Mouse (Mus musculus): ENCODE measurements around the gene Fgf18. TPM values are rescaled to one million over a fixed set of nuclear protein-coding genes. Genes with fewer than 3 reads are reported as not detected.

The Fgf18 gene
- polyA plus RNA-seq, 1 experiment: 0.62 TPM

DNA sequence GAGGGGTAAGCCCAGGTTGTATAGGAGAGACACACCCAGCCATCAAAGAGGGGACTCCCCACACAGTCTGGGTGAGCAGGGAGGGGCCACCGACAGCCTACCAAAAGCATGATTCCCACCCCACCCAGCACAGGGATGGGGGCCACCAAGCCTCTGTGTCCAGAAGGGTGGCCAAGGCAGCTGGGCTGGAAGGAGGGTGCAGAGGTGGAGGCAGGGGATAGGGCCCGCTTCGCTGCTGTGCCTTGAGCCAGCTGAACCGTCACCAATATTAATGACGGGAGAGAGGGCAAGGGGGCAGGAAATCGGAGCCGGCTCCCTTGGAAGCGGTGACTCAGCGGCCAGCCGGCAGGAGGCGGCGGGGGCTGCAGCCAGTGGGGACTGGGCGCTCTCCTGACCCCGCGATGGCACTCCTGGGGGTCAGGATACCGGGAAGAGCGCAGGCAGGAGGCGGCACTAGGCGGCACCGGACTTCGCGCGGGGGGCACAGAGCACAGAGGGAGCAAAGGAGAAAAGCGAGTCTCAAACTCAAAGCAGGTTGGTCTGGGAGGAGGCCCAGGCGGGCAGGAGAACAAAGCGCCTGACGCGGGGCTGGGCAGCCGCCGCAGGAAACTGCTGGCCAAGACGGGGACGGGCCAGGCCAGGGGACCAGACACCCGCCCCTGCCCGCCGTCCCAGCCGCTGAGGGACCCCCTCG, 24.5 kb downstream of the Fgf18 start:
- no peaks in the 10 kb centered on the region for H3K36me3 ChIP-seq (ENCODE audit: control insufficient read depth, insufficient read depth, low read length)
- peaks cover 1% of the 10 kb centered on the region; the same call in 1 of the 2 replicates for H3K27me3 ChIP-seq (ENCODE audit: control insufficient read depth, insufficient read depth, low read length)
- H3K4me1 ChIP-seq (ENCODE audit: control insufficient read depth, insufficient read depth, insufficient read length): peaks cover 2% of the 10 kb centered on the region
- H3K4me3 ChIP-seq (ENCODE audit: extremely low read depth, insufficient read depth, insufficient read length): no peak overlapping the region
- no peak overlapping the region for H3K27ac ChIP-seq (ENCODE audit: insufficient read depth, low read length)
- DNase-seq (ENCODE audit: low read depth in 1 of 2, low spot score in 2 of 2): no peak
- TF ChIP-seq CTCF (IDR thresholded peaks at IDR 0.05; ENCODE audit: extremely low read depth, insufficient read depth, insufficient read length, insufficient replicate concordance): no peak
- no peak for TF ChIP-seq POLR2A (IDR thresholded peaks at IDR 0.05; ENCODE audit: low read depth, low read length)
- WGBS: 7% methylated on average over 37 of the region's 37 CpGs

DNA sequence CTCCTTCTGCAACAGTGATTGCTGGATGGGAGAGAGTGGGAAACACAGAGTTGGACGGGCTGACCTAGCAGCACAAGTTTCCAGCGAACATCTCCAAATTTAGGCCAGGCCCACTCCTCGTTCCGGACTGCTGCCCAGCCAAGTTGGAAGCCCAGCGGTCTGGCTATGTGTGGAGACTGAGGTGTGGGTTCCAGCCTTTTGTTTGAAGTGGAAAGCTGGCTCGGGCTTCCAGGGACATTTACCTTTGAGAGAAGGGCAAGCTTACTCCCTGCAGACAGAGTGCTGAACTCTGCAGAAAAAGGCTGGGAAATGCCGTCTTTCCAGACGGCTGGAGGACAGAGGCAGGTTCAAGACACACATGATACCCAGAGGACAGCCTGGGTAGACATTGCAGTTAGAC, 27.6 kb downstream of the Fgf18 start:
- TF ChIP-seq POLR2A (IDR thresholded peaks at IDR 0.05; ENCODE audit: low read depth, low read length): no peak
- TF ChIP-seq CTCF (IDR thresholded peaks at IDR 0.05; ENCODE audit: extremely low read depth, insufficient read depth, insufficient read length, insufficient replicate concordance): no peak
- H3K27me3 ChIP-seq (ENCODE audit: control insufficient read depth, insufficient read depth, low read length): peaks cover 1% of the 10 kb centered on the region; the same call in 1 of the 2 replicates
- WGBS: 82% methylated on average over 8 of the region's 8 CpGs
- H3K27ac ChIP-seq (ENCODE audit: insufficient read depth, low read length): no peak overlapping the region
- no peak overlapping the region for H3K4me3 ChIP-seq (ENCODE audit: extremely low read depth, insufficient read depth, insufficient read length)
- no peaks in the 10 kb centered on the region; the same call in 1 of the 2 replicates for H3K4me1 ChIP-seq (ENCODE audit: control insufficient read depth, insufficient read depth, insufficient read length)
- no peaks in the 10 kb centered on the region for H3K36me3 ChIP-seq (ENCODE audit: control insufficient read depth, insufficient read depth, low read length)
- no peak for DNase-seq (ENCODE audit: low read depth in 1 of 2, low spot score in 2 of 2)

DNA sequence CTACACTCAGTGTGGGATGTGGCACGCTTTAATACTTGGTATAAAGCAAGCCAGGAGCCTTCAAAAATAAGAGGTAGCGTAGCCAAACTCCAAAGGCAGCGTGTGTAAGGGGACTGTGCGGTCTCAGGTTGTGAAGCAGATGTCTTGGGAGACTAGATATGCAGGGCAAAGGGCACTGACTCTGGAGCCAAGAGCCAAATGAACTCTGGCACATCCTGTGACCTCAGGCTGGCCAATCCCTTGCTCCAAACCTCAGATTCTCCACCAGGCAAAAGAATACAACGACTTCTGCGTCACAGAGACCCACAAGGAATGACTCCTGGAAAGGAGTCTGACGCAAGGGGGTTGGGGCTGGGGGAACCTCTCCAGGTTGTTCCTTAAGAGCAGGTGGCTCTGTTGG, 28.1 kb downstream of the Fgf18 start:
- H3K27ac ChIP-seq (ENCODE audit: insufficient read depth, low read length): no peak overlapping the region
- H3K27me3 ChIP-seq (ENCODE audit: control insufficient read depth, insufficient read depth, low read length): peaks cover 1% of the 10 kb centered on the region; the same call in 1 of the 2 replicates
- no peaks in the 10 kb centered on the region for H3K36me3 ChIP-seq (ENCODE audit: control insufficient read depth, insufficient read depth, low read length)
- no peak for DNase-seq (ENCODE audit: low read depth in 1 of 2, low spot score in 2 of 2)
- H3K4me1 ChIP-seq (ENCODE audit: control insufficient read depth, insufficient read depth, insufficient read length): no peaks in the 10 kb centered on the region; the same call in 1 of the 2 replicates
- TF ChIP-seq POLR2A (IDR thresholded peaks at IDR 0.05; ENCODE audit: low read depth, low read length): no peak
- no peak for TF ChIP-seq CTCF (IDR thresholded peaks at IDR 0.05; ENCODE audit: extremely low read depth, insufficient read depth, insufficient read length, insufficient replicate concordance)
- H3K4me3 ChIP-seq (ENCODE audit: extremely low read depth, insufficient read depth, insufficient read length): no peak overlapping the region
- 83% methylated on average over 7 of the region's 7 CpGs for WGBS

DNA sequence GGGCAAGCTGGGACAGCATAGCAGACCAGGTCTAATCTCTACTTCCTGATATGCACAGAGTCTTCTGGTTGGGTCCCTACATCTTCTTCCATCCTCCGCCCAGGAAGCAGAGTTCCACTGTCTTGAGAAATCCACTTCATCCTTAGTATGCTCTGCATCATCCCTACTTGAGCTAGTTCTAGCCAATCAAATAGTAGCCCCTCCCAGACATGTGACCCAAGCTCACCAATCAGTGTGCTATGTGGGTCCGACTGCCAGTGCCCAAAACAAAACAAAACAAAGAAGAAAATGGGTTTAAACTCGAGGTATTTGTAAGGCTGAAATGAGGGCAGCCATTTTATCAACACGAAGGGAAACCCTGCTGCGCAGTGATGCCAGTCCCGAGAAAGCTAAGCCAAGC, 28.7 kb downstream of the Fgf18 start:
- peaks cover 1% of the 10 kb centered on the region; the same call in 1 of the 2 replicates for H3K27me3 ChIP-seq (ENCODE audit: control insufficient read depth, insufficient read depth, low read length)
- H3K4me3 ChIP-seq (ENCODE audit: extremely low read depth, insufficient read depth, insufficient read length): no peak overlapping the region
- no peak overlapping the region for H3K27ac ChIP-seq (ENCODE audit: insufficient read depth, low read length)
- H3K36me3 ChIP-seq (ENCODE audit: control insufficient read depth, insufficient read depth, low read length): no peaks in the 10 kb centered on the region
- H3K4me1 ChIP-seq (ENCODE audit: control insufficient read depth, insufficient read depth, insufficient read length): no peaks in the 10 kb centered on the region; the same call in 1 of the 2 replicates
- TF ChIP-seq CTCF (IDR thresholded peaks at IDR 0.05; ENCODE audit: extremely low read depth, insufficient read depth, insufficient read length, insufficient replicate concordance) (no peak), POLR2A (IDR thresholded peaks at IDR 0.05; ENCODE audit: low read depth, low read length) (no peak)
- DNase-seq (ENCODE audit: low read depth in 1 of 2, low spot score in 2 of 2): no peak
- 76% methylated on average over 6 of the region's 6 CpGs for WGBS

DNA sequence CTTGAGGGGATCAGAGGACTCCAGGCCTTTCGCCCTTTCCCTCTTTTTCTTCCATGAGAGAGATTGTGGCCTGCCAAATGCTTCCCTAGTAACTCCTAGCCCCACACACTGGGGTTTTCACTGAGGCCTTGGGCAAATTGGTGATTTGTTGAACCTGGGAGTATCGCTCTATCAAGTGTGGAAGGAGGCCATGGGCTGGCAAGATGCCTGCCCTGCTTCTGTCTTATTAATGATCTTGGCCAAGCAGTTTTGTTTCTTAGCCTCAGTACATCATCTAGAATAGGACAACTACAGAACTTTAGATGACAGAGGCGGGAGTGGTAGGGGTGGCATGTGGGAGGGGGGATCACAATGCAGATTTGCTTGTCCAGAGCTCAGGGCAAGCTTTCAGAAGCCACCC, 31.4 kb downstream of the Fgf18 start:
- WGBS: 87% methylated on average over 3 of the region's 3 CpGs
- Histone ChIP-seq H3K27ac (ENCODE audit: insufficient read depth, low read length) (no peak overlapping the region), H3K36me3 (ENCODE audit: control insufficient read depth, insufficient read depth, low read length) (no peaks in the 10 kb centered on the region), H3K4me1 (ENCODE audit: control insufficient read depth, insufficient read depth, insufficient read length) (no peaks in the 10 kb centered on the region), H3K4me3 (ENCODE audit: extremely low read depth, insufficient read depth, insufficient read length) (no peak overlapping the region), H3K27me3 (ENCODE audit: control insufficient read depth, insufficient read depth, low read length) (no peaks in the 10 kb centered on the region)
- TF ChIP-seq CTCF (IDR thresholded peaks at IDR 0.05; ENCODE audit: extremely low read depth, insufficient read depth, insufficient read length, insufficient replicate concordance): no peak
- TF ChIP-seq POLR2A (IDR thresholded peaks at IDR 0.05; ENCODE audit: low read depth, low read length): no peak
- no peak for DNase-seq (ENCODE audit: low read depth in 1 of 2, low spot score in 2 of 2)

DNA sequence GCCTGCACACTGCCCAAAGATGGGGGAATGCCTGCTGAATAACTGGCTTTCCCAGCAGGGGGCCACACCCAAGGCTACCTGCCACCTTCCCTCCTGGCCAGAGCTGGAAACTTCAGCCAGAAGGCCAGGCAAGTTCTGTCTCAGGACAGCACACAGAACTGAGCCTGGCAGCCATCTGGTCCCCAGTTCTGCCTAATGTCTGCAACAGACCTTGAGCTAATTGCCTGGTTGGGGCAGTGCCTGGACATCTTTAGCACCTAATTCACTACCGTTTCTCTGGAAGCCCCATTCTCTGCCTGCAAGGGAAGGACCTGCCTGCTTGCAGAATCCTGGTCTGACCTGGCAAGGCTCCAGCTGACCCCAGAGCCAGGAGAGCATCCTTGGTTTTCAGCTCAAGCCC, 34.8 kb downstream of the Fgf18 start:
- Histone ChIP-seq H3K27ac (ENCODE audit: insufficient read depth, low read length) (no peak overlapping the region), H3K36me3 (ENCODE audit: control insufficient read depth, insufficient read depth, low read length) (no peaks in the 10 kb centered on the region), H3K4me1 (ENCODE audit: control insufficient read depth, insufficient read depth, insufficient read length) (no peaks in the 10 kb centered on the region), H3K27me3 (ENCODE audit: control insufficient read depth, insufficient read depth, low read length) (no peaks in the 10 kb centered on the region), H3K4me3 (ENCODE audit: extremely low read depth, insufficient read depth, insufficient read length) (no peak overlapping the region)
- DNase-seq (ENCODE audit: low read depth in 1 of 2, low spot score in 2 of 2): no peak
- 15% methylated on average over 1 of the region's 1 CpGs for WGBS
- no peak for TF ChIP-seq CTCF (IDR thresholded peaks at IDR 0.05; ENCODE audit: extremely low read depth, insufficient read depth, insufficient read length, insufficient replicate concordance)
- no peak for TF ChIP-seq POLR2A (IDR thresholded peaks at IDR 0.05; ENCODE audit: low read depth, low read length)

DNA sequence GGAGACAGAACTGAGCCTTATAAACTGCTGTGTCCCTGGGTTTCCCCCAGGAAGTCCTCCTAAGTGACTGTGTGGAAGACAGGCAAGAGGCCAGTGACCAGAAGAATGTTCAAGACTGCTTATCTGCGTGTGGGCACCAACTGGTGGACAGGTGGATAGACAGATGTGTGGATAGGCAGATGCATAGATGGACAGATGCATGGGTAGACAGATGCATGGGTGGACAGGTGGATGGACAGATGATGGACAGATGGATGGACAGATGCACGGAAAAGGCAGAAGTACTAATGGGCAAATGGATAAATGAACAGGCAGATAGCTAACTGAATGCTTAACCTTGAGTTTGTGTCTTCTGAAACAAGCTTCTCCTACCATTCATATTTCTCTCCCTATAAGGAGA, 37.1 kb downstream of the Fgf18 start:
- WGBS: 76% methylated on average over 2 of the region's 2 CpGs

More for the DNA sequence above, 37.1 kb downstream of the Fgf18 start:
- no peaks in the 10 kb centered on the region for H3K27me3 ChIP-seq (ENCODE audit: control insufficient read depth, insufficient read depth, low read length)
- H3K27ac ChIP-seq (ENCODE audit: insufficient read depth, low read length): no peak overlapping the region
- no peak for TF ChIP-seq POLR2A (IDR thresholded peaks at IDR 0.05; ENCODE audit: low read depth, low read length)
- TF ChIP-seq CTCF (IDR thresholded peaks at IDR 0.05; ENCODE audit: extremely low read depth, insufficient read depth, insufficient read length, insufficient replicate concordance): no peak
- no peak for DNase-seq (ENCODE audit: low read depth in 1 of 2, low spot score in 2 of 2)
- H3K4me3 ChIP-seq (ENCODE audit: extremely low read depth, insufficient read depth, insufficient read length): no peak overlapping the region
- H3K36me3 ChIP-seq (ENCODE audit: control insufficient read depth, insufficient read depth, low read length): no peaks in the 10 kb centered on the region
- no peaks in the 10 kb centered on the region for H3K4me1 ChIP-seq (ENCODE audit: control insufficient read depth, insufficient read depth, insufficient read length)
